Mouse (Mus musculus) c-Kit-positive CD71-positive TER-119-positive erythroid progenitor cells, embryonic 14.5 days (primary cell): ENCODE results near the gene Nsg2.

Experiments used
- DNase-seq: peaks from one replicate; pipeline ENCODE4 v3.0.0-alpha.2; 2013; ENCODE audit warnings: low spot score

The Nsg2 gene

DNA sequence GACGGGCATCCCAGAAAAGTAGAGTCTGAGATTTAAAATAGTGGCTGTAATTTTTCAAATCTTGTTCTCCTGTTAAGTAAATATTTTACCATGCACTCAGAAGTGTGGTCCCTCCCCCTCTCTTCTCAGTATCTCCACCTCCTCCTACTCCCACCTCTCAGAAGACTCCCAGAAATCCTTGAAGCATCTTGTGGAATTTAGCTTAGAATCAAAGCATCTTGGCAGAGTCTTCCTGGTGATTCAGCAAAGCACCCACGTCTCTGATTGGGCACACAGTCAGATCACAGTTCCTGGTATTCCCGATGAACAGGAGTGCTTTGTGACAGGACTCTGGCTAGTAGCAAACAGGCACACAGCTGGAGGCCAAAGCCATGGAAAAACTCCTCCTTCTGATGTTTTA lies 83.2 kb downstream of the Nsg2 start:
- DNase-seq = no peak

- no peak for DNase-seq
These were observed 86.3 kb downstream of the Nsg2 start for GRCm38 (mm10) chr11:32086525-32086924.

GRCm38 (mm10) chr11:32087376-32087775 lies 87.1 kb downstream of the Nsg2 start:
- DNase-seq = no peak

- no peak for DNase-seq
These were observed 87.6 kb downstream of the Nsg2 start for GRCm38 (mm10) chr11:32087779-32088442.

- DNase-seq = no peak
These were observed 95.5 kb downstream of the Nsg2 start for GRCm38 (mm10) chr11:32095793-32096192.

GRCm38 (mm10) chr11:32096346-32096745 lies 96.1 kb downstream of the Nsg2 start:
- DNase-seq = no peak

DNA sequence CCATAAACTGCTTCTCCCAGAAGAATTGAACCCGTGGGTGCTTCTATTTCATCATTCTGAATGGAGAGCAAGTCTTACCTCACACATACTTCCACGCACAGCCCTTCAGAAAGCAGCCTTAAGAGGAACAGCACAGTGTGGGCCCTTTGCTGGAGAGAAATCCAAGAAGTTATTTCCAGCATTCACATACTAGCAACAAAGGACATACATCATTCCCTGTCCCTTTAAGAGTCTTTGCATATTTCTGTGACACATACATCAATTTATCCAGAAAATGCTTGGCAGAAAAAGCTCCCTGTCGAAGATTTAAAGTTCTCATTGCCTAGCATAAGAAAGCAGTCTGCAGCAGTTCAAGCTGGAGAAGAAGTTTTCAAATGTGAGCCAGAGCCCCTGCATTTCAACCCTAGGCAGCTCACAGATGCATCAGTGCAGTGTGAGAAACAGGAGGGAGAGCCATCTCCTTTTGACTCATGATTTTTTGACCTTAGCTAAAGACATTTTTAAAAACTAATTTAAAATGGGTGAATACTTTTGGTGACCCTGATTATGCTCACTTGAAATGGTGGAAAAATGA lies 100.9 kb downstream of the Nsg2 start:
- no peak for DNase-seq

DNA sequence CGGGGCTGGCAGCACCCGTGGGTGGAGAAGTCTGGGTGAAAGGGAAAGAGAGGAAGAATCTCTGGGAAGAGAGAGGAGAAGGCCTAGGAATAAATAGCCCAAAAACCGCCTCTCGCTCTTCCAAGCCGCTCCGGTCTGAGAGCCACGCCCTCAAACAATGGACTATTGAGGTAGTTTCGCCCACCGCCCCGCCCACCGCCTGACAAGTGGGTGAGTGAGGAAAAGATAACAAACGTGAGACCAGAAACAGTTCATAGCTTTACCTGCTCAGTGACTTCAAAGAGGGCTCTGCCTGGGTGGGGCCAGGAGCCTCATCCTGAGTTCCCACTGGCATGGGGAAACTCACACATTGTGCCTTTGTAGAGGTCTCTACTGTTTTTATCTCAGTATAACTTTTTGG lies 102.7 kb downstream of the Nsg2 start:
- DNase-seq = no peak

DNA sequence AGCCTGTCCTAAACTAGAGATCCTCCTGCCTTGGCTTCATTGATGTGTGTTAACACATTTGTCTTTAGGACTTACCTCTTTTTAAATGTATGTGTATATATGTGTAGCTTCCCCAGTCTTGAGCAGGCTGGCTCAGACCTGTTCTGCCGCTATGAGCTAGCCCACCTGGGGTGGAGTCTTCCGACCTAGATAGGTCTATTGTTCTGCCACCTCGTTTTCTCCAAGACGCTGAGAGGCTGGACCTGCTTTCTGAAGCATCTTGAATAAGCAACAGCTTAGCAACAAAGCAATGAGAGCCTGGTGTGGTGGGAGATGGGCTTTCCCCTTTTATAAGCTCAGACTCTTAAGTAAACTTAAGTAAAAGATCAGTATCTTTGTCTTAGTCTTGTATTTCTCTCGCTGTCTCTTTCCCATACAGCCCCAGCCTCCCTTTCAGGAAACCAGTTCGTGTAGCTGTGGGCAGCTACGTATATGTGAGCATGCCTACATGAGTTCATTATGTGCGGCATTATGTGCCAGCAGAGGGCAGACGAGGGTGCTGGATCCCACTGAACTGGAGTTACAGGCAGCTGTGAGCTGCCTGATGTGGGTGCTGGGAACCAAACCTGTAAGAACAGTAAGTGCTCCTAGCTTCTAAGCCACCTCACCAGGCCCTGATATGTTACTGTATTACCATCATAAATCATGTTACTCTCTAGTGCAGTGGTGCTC lies 104.3 kb downstream of the Nsg2 start:
- no peak for DNase-seq

- DNase-seq = no peak
These were observed 105.7 kb downstream of the Nsg2 start for GRCm38 (mm10) chr11:32105750-32106646.

GRCm38 (mm10) chr11:32106647-32106985 lies 106.4 kb downstream of the Nsg2 start:
- DNase-seq = no peak

- DNase-seq = no peak
These were observed 108.2 kb downstream of the Nsg2 start for GRCm38 (mm10) chr11:32108441-32108840.
